Mouse (Mus musculus): ENCODE data around the gene Nr3c2. TPM values are rescaled to one million over a fixed set of nuclear protein-coding genes. Genes with fewer than 3 reads are reported as not detected.

Gene Nr3c2
- polyA plus RNA-seq, 1 experiment: 1.2 TPM

DNA sequence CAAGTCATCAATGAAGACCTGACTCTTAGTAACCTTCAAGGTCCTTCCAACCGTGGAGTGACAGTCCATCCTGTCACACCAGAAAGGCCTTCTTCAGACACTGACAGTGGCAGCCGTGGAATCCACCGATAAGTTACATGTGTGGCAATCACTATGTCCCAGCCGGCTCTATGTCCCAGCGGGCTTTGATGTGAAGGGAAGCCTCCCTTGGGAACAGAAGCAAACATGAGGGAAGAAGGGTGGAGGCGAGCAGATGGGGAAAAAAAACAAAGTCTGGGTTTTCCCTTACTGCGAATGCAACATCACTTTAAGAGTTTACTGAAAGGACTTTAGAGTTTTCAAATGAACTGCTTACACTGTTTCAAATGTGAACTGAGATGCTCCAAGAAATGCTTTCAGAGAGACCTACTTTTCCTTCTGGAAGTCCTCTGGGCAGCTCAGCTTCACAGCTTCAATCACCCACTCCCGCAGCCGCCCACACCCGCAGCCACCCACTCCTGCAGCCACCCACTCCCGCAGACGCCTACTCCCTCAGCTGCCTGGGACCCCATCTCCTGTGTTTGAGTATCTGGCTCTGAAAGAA lies 273.9 kb downstream of the Nr3c2 start:
- no peaks in the 10 kb centered on the region for H3K4me1 ChIP-seq (ENCODE audit: control insufficient read depth, insufficient read depth, low read length)
- H3K36me3 ChIP-seq (ENCODE audit: control insufficient read depth, insufficient read depth, low read length, poor library complexity, severe bottlenecking): no peaks in the 10 kb centered on the region
- TF ChIP-seq EP300 (IDR thresholded peaks at IDR 0.05; ENCODE audit: insufficient read depth, low read depth, low read length): no peak
- no peak for TF ChIP-seq POLR2A (IDR thresholded peaks at IDR 0.05; ENCODE audit: insufficient read depth, low read length)
- no peak for TF ChIP-seq CTCF (IDR thresholded peaks at IDR 0.05; ENCODE audit: low read depth, low read length)
- no peaks in the 10 kb centered on the region; the same call in 1 of the 2 replicates for H3K9me3 ChIP-seq (replicated peaks; ENCODE audit: control insufficient read depth, insufficient read depth, low read length, poor library complexity, severe bottlenecking)
- no peak overlapping the region for H3K9ac ChIP-seq (ENCODE audit: low read depth, poor library complexity, severe bottlenecking)
- no peaks in the 10 kb centered on the region for H3K27me3 ChIP-seq (ENCODE audit: control insufficient read depth, insufficient read depth, low read length, poor library complexity, severe bottlenecking)
- H3K4me3 ChIP-seq (ENCODE audit: low read depth, low read length): no peak overlapping the region
- H3K27ac ChIP-seq (ENCODE audit: insufficient read depth, low read length): no peak overlapping the region

DNA sequence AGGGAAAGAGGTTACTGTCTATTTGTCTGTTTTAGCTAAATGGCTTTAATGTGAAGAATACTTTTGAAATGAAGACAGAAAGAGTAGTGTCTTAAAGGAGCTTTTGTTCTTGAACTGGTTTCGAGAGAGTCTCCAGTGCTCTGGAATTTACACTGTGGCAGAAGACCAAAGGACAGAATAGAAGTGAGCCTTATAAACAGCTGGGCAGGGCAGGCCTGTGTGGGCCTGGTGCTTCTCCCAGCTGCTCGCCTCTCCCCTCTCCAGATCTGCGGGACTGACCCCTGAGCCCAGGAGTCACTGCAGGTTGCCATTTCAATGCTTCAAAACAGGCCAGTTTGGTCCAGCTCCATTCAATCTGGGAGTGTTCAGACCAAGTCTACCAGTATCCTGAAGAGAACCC lies 274.5 kb downstream of the Nr3c2 start:
- TF ChIP-seq EP300 (IDR thresholded peaks at IDR 0.05; ENCODE audit: insufficient read depth, low read depth, low read length) (no peak), CTCF (IDR thresholded peaks at IDR 0.05; ENCODE audit: low read depth, low read length) (no peak), POLR2A (IDR thresholded peaks at IDR 0.05; ENCODE audit: insufficient read depth, low read length) (no peak)
- H3K27me3 ChIP-seq (ENCODE audit: control insufficient read depth, insufficient read depth, low read length, poor library complexity, severe bottlenecking): no peaks in the 10 kb centered on the region
- no peak overlapping the region for H3K27ac ChIP-seq (ENCODE audit: insufficient read depth, low read length)
- no peak overlapping the region for H3K9ac ChIP-seq (ENCODE audit: low read depth, poor library complexity, severe bottlenecking)
- no peak overlapping the region for H3K4me3 ChIP-seq (ENCODE audit: low read depth, low read length)
- no peaks in the 10 kb centered on the region; the same call in 1 of the 2 replicates for H3K9me3 ChIP-seq (replicated peaks; ENCODE audit: control insufficient read depth, insufficient read depth, low read length, poor library complexity, severe bottlenecking)
- no peaks in the 10 kb centered on the region for H3K36me3 ChIP-seq (ENCODE audit: control insufficient read depth, insufficient read depth, low read length, poor library complexity, severe bottlenecking)
- H3K4me1 ChIP-seq (ENCODE audit: control insufficient read depth, insufficient read depth, low read length): no peaks in the 10 kb centered on the region

DNA sequence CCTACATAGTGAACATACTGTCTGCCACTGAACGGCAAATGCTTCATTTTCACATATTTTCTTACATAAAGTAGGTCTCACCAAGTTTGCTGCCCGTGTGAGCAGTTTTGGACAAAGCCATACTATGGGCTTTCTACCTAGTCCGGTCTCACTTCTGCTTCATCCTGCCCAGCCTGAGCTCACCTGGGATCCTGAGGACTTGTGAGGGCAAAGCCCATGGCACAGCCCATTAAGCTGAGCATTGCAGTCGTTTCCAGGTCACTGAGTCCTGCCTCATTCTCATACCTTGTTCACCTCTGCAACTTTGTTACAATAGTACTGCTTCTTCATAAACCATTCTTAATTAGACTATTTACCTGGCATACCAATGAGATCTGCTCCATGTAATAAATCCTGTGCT lies 276.2 kb downstream of the Nr3c2 start:
- Histone ChIP-seq H3K36me3 (ENCODE audit: control insufficient read depth, insufficient read depth, low read length, poor library complexity, severe bottlenecking) (no peaks in the 10 kb centered on the region), H3K9ac (ENCODE audit: low read depth, poor library complexity, severe bottlenecking) (no peak overlapping the region), H3K9me3 (replicated peaks; ENCODE audit: control insufficient read depth, insufficient read depth, low read length, poor library complexity, severe bottlenecking) (no peaks in the 10 kb centered on the region; the same call in 1 of the 2 replicates), H3K4me3 (ENCODE audit: low read depth, low read length) (no peak overlapping the region), H3K4me1 (ENCODE audit: control insufficient read depth, insufficient read depth, low read length) (no peaks in the 10 kb centered on the region), H3K27me3 (ENCODE audit: control insufficient read depth, insufficient read depth, low read length, poor library complexity, severe bottlenecking) (no peaks in the 10 kb centered on the region), H3K27ac (ENCODE audit: insufficient read depth, low read length) (no peak overlapping the region)
- TF ChIP-seq POLR2A (IDR thresholded peaks at IDR 0.05; ENCODE audit: insufficient read depth, low read length) (no peak), EP300 (IDR thresholded peaks at IDR 0.05; ENCODE audit: insufficient read depth, low read depth, low read length) (no peak), CTCF (IDR thresholded peaks at IDR 0.05; ENCODE audit: low read depth, low read length) (no peak)

DNA sequence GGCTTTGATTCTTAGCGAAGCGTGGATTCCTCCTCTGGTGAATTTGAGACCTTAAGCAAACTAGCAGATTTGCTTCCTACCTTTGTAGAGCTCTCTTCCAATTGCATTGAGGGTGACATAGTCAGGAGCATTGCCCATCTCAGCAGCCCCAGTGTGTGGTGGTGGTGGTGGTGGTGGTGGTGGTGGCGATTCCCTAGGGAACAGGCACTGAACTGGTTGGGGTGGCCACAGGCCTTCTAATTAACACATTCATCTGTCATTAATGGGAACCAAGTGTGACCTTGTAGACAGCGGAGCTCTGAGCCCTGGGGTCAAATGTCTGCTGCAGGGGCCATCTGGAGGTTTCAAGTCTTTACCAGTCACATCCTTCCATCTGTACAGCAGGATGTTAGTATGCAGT lies 277.1 kb downstream of the Nr3c2 start:
- no peak overlapping the region for H3K9ac ChIP-seq (ENCODE audit: low read depth, poor library complexity, severe bottlenecking)
- no peak for TF ChIP-seq EP300 (IDR thresholded peaks at IDR 0.05; ENCODE audit: insufficient read depth, low read depth, low read length)
- H3K27me3 ChIP-seq (ENCODE audit: control insufficient read depth, insufficient read depth, low read length, poor library complexity, severe bottlenecking): no peaks in the 10 kb centered on the region
- no peaks in the 10 kb centered on the region for H3K36me3 ChIP-seq (ENCODE audit: control insufficient read depth, insufficient read depth, low read length, poor library complexity, severe bottlenecking)
- no peaks in the 10 kb centered on the region; the same call in 1 of the 2 replicates for H3K9me3 ChIP-seq (replicated peaks; ENCODE audit: control insufficient read depth, insufficient read depth, low read length, poor library complexity, severe bottlenecking)
- H3K4me1 ChIP-seq (ENCODE audit: control insufficient read depth, insufficient read depth, low read length): no peaks in the 10 kb centered on the region
- H3K4me3 ChIP-seq (ENCODE audit: low read depth, low read length): no peak overlapping the region
- no peak overlapping the region for H3K27ac ChIP-seq (ENCODE audit: insufficient read depth, low read length)

DNA sequence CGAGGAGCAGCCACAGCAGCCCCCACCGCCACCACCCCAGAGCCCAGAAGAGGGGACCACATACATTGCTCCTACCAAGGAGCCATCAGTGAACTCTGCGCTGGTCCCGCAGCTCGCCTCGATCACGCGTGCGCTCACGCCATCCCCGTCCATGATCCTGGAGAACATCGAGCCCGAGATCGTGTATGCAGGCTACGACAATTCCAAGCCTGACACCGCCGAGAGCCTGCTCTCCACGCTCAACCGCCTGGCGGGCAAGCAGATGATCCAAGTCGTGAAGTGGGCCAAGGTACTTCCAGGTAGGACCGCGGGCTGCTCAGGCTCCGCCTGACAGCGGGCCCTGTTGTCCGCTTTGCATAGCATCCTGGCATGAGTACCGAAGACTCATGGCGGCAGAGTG lies 286.6 kb downstream of the Nr3c2 start:
- no peaks in the 10 kb centered on the region for H3K4me1 ChIP-seq (ENCODE audit: control insufficient read depth, insufficient read depth, low read length)
- H3K9ac ChIP-seq (ENCODE audit: low read depth, poor library complexity, severe bottlenecking): peak overlapping the region; percentile 13; the same call in 1 of the 2 replicates
- H3K4me3 ChIP-seq (ENCODE audit: low read depth, low read length): peak overlapping the region; percentile 60
- H3K27ac ChIP-seq (ENCODE audit: insufficient read depth, low read length): no peak overlapping the region
- H3K36me3 ChIP-seq (ENCODE audit: control insufficient read depth, insufficient read depth, low read length, poor library complexity, severe bottlenecking): no peaks in the 10 kb centered on the region
- H3K27me3 ChIP-seq (ENCODE audit: control insufficient read depth, insufficient read depth, low read length, poor library complexity, severe bottlenecking): no peaks in the 10 kb centered on the region
- TF ChIP-seq EP300 (IDR thresholded peaks at IDR 0.05; ENCODE audit: insufficient read depth, low read depth, low read length): no peak
- no peak for TF ChIP-seq POLR2A (IDR thresholded peaks at IDR 0.05; ENCODE audit: insufficient read depth, low read length)
- TF ChIP-seq CTCF (IDR thresholded peaks at IDR 0.05; ENCODE audit: low read depth, low read length): no peak
- H3K9me3 ChIP-seq (replicated peaks; ENCODE audit: control insufficient read depth, insufficient read depth, low read length, poor library complexity, severe bottlenecking): no peaks in the 10 kb centered on the region

DNA sequence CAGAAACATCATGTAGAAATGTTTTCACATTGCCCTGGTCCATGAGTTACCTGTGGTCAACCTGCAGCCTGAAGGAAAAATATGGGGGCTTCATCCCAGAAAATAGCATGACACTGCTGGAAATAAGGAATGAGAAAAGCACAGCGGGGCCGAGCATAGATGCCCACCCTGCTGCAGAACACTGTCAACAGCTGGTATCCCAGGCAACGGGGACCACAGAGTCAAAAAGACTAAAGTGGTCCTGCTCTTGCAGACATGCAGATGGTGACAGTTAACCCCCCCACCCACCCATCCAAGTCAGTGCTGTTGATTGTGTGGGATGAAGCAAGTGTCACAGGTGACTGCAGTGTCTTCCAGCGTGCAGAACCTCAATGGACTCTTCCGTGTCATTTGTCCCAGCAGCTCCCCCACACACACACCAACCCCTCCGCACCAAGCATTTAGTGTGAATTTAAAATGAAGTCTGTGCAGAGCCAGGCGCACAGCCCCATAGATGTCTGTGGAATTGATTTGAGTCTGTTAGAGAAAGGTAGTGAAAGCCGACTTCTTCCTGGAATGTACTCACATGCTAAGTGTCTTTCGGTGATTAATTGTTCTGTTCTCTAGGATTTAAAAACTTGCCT lies 287.8 kb downstream of the Nr3c2 start:
- no peaks in the 10 kb centered on the region for H3K27me3 ChIP-seq (ENCODE audit: control insufficient read depth, insufficient read depth, low read length, poor library complexity, severe bottlenecking)
- no peaks in the 10 kb centered on the region for H3K4me1 ChIP-seq (ENCODE audit: control insufficient read depth, insufficient read depth, low read length)
- no peaks in the 10 kb centered on the region for H3K9me3 ChIP-seq (replicated peaks; ENCODE audit: control insufficient read depth, insufficient read depth, low read length, poor library complexity, severe bottlenecking)
- no peaks in the 10 kb centered on the region for H3K36me3 ChIP-seq (ENCODE audit: control insufficient read depth, insufficient read depth, low read length, poor library complexity, severe bottlenecking)
- no peak for TF ChIP-seq CTCF (IDR thresholded peaks at IDR 0.05; ENCODE audit: low read depth, low read length)
- no peak for TF ChIP-seq POLR2A (IDR thresholded peaks at IDR 0.05; ENCODE audit: insufficient read depth, low read length)
- TF ChIP-seq EP300 (IDR thresholded peaks at IDR 0.05; ENCODE audit: insufficient read depth, low read depth, low read length): no peak
- H3K27ac ChIP-seq (ENCODE audit: insufficient read depth, low read length): no peak overlapping the region
- no peak overlapping the region for H3K4me3 ChIP-seq (ENCODE audit: low read depth, low read length)
- no peak overlapping the region for H3K9ac ChIP-seq (ENCODE audit: low read depth, poor library complexity, severe bottlenecking)
